ENCODE assay signal across 22 mouse cellular contexts in the genomic region with DNA sequence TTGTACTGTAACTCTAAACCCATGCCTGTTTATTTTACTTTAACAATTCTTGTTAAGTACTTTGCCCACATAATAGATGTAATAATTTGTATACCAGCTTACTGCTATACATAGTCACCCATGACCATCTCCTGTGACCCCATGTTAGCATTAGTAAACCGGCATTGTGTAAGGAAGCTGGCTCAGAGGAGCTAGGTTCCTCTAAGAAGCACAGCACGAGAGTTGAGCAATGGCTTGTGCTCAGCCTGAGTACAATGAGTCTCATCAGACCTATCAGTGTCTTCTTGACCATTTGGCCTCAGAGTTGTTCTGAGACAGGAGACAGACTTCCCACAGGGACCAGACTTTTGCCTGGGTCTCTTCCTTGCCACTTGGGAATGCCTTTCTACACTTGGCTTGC.
A peak's percentile ranks its signal among the peaks of the same experiment; 100 is the strongest.
DNase-seq lines count a peak whose midpoint lies in the region; ATAC-seq and TF ChIP-seq lines count a peak whose summit lies in the region.
"Had no signal": no experiment of that assay in that cellular context is flagged by ENCODE, and none has a peak within 500 bp of the region (broad histone marks: within the 10 kb centered on the region; RNA-seq: fewer than 3 reads in every experiment).

No protein-coding gene starts in this region.

- H3K4me3 ChIP-seq in lung, postnatal 0 days (ENCODE audit: low read depth, low read length) = no peak overlapping the region
- no peak overlapping the region for H3K4me3 ChIP-seq in liver, postnatal 0 days (ENCODE audit: low read depth, low read length)
- no peak overlapping the region for H3K4me3 ChIP-seq in forebrain, embryonic 16.5 days (replicated peaks; ENCODE audit: low read length)
- H3K4me3 ChIP-seq: heart, embryonic 10.5 days; layer of hippocampus, adult 2 months; limb, embryonic 13.5 days; megakaryocyte, embryonic 14.5 days; midbrain, embryonic 13.5 days; neural tube, embryonic 12.5 days; stomach, embryonic 15.5 days had no signal

- no peaks in the 10 kb centered on the region for H3K36me3 ChIP-seq in lung, postnatal 0 days (ENCODE audit: insufficient read depth, low read length)
- H3K36me3 ChIP-seq in liver, postnatal 0 days (replicated peaks; ENCODE audit: insufficient read depth, low read length) = no peaks in the 10 kb centered on the region
- H3K36me3 ChIP-seq in forebrain, embryonic 16.5 days (ENCODE audit: control insufficient read depth, insufficient read depth) = no peaks in the 10 kb centered on the region
- H3K36me3 ChIP-seq: heart, embryonic 10.5 days; limb, embryonic 13.5 days; midbrain, embryonic 13.5 days; neural tube, embryonic 12.5 days; stomach, embryonic 15.5 days had no signal

- no peaks in the 10 kb centered on the region for H3K27me3 ChIP-seq in lung, postnatal 0 days (replicated peaks; ENCODE audit: insufficient read depth, low read length)
- no peaks in the 10 kb centered on the region for H3K27me3 ChIP-seq in liver, postnatal 0 days (ENCODE audit: insufficient read depth, low read length)
- peaks cover 22% of the 10 kb centered on the region for H3K27me3 ChIP-seq in forebrain, embryonic 16.5 days (replicated peaks; ENCODE audit: control insufficient read depth, insufficient read depth, low read length)
- H3K27me3 ChIP-seq: megakaryocyte, embryonic 14.5 days; neural tube, embryonic 12.5 days; stomach, embryonic 15.5 days had no signal

- TF ChIP-seq EP300 in lung, postnatal 0 days (IDR thresholded peaks at IDR 0.05) = no peak
- TF ChIP-seq EP300 in liver, postnatal 0 days (IDR thresholded peaks at IDR 0.05; ENCODE audit: low read depth) = no peak

- H3K4me1 ChIP-seq in lung, postnatal 0 days (ENCODE audit: insufficient read depth, low read depth, low read length) = no peaks in the 10 kb centered on the region
- H3K4me1 ChIP-seq in liver, postnatal 0 days (ENCODE audit: insufficient read depth) = peaks cover 7% of the 10 kb centered on the region; the same call in 1 of the 2 replicates
- peaks cover 23% of the 10 kb centered on the region for H3K4me1 ChIP-seq in forebrain, embryonic 16.5 days (replicated peaks; ENCODE audit: control insufficient read depth, insufficient read depth, low read length)
- H3K4me1 ChIP-seq: heart, embryonic 10.5 days; megakaryocyte, embryonic 14.5 days; stomach, embryonic 15.5 days had no signal

- H3K9me3 ChIP-seq in lung, postnatal 0 days (ENCODE audit: low read length) = no peaks in the 10 kb centered on the region
- H3K9me3 ChIP-seq in liver, postnatal 0 days (ENCODE audit: low read length) = no peaks in the 10 kb centered on the region
- H3K9me3 ChIP-seq in forebrain, embryonic 16.5 days (ENCODE audit: control insufficient read depth, low read length) = no peaks in the 10 kb centered on the region
- H3K9me3 ChIP-seq: heart, embryonic 10.5 days; limb, embryonic 13.5 days; midbrain, embryonic 13.5 days; neural tube, embryonic 12.5 days; stomach, embryonic 15.5 days had no signal

- no peak overlapping the region for H3K27ac ChIP-seq in lung, postnatal 0 days (ENCODE audit: low read length)
- 0 out of 2 replicates have a peak overlapping the region, but pooled peaks have one; percentile 7 for H3K27ac ChIP-seq in liver, postnatal 0 days (ENCODE audit: low read depth)
- no peak overlapping the region for H3K27ac ChIP-seq in forebrain, embryonic 16.5 days (ENCODE audit: low read length)
- H3K27ac ChIP-seq: heart, embryonic 10.5 days; hindbrain, postnatal 0 days; layer of hippocampus, adult 2 months; limb, embryonic 13.5 days; midbrain, embryonic 13.5 days; neural tube, embryonic 12.5 days; stomach, embryonic 15.5 days had no signal

- H3K9ac ChIP-seq in lung, postnatal 0 days (replicated peaks; ENCODE audit: low read depth) = no peak overlapping the region
- H3K9ac ChIP-seq in liver, postnatal 0 days (replicated peaks) = no peak overlapping the region
- no peak overlapping the region for H3K9ac ChIP-seq in forebrain, embryonic 16.5 days (replicated peaks; ENCODE audit: low read depth, low read length)
- H3K9ac ChIP-seq: limb, embryonic 13.5 days; lung, embryonic 14.5 days; midbrain, embryonic 13.5 days; neural tube, embryonic 12.5 days; stomach, embryonic 15.5 days had no signal

- TF ChIP-seq CTCF in lung, postnatal 0 days (IDR thresholded peaks at IDR 0.05) = no peak
- TF ChIP-seq CTCF in liver, postnatal 0 days (IDR thresholded peaks at IDR 0.05; ENCODE audit: low read depth) = no peak

- H3K4me2 ChIP-seq in lung, postnatal 0 days (replicated peaks; ENCODE audit: low read depth, low read length) = no peak overlapping the region
- no peak overlapping the region for H3K4me2 ChIP-seq in liver, postnatal 0 days (ENCODE audit: low read depth, low read length)
- no peak overlapping the region for H3K4me2 ChIP-seq in forebrain, embryonic 16.5 days (ENCODE audit: low read length)
- H3K4me2 ChIP-seq: limb, embryonic 13.5 days; lung, embryonic 14.5 days; midbrain, embryonic 13.5 days; neural tube, embryonic 12.5 days; stomach, embryonic 15.5 days had no signal

- 63% methylated on average over 2 of the region's 2 CpGs for WGBS in lung, postnatal 0 days
- 51% methylated on average over 2 of the region's 2 CpGs for WGBS in liver, postnatal 0 days (ENCODE audit: insufficient replicate concordance)
- WGBS in forebrain, embryonic 16.5 days = 95% methylated on average over 2 of the region's 2 CpGs

- DNase-seq in adrenal gland, adult 2 months = peak; percentile 48
- no peak for DNase-seq in adrenal gland, postnatal 25 days
- DNase-seq in lung, postnatal 0 days (ENCODE audit: low spot score) = peak; percentile 41
- no peak for DNase-seq in lung, postnatal 14 days
- no peak for DNase-seq in liver, postnatal 0 days
- DNase-seq in right cerebral cortex, postnatal 14 days = no peak
- DNase-seq: cerebellum, adult 11-12 months; kidney, adult 9 months; kidney, postnatal 25 days; layer of hippocampus, postnatal 36 days; lung, embryonic 14.5 days; right cerebral cortex, adult 18-20 months; thymus, postnatal 25 days had no signal

- no peak for ATAC-seq in lung, postnatal 0 days
- peak; percentile 62 for ATAC-seq in liver, postnatal 0 days
- no peak for ATAC-seq in forebrain, embryonic 16.5 days
- ATAC-seq: hindbrain, postnatal 0 days; midbrain, embryonic 13.5 days had no signal

Comparison
In these comparisons a context has a peak if more than half of its experiments do, and no peak if none do; other contexts are left out.
1. DNase-seq: peak in adrenal gland, adult 2 months (single experiment) and lung, postnatal 0 days (single experiment); none in adrenal gland, postnatal 25 days (single experiment), lung, postnatal 14 days (single experiment), liver, postnatal 0 days (single experiment) and right cerebral cortex, postnatal 14 days (single experiment).